Mouse (Mus musculus): Measurements from ENCODE around the gene Gm7980. TPM values are rescaled to one million over a fixed set of nuclear protein-coding genes. Genes with fewer than 3 reads are reported as not detected.

Gene Gm7980
- not detected for polyA plus RNA-seq (2015; fragmentation: Illumina TruSeq; extraction: RNeasy Lipid Tissue Mini Kit (QIAGEN cat#74804); ENCODE audit: insufficient read depth, low read depth, low replicate concordance)

DNA sequence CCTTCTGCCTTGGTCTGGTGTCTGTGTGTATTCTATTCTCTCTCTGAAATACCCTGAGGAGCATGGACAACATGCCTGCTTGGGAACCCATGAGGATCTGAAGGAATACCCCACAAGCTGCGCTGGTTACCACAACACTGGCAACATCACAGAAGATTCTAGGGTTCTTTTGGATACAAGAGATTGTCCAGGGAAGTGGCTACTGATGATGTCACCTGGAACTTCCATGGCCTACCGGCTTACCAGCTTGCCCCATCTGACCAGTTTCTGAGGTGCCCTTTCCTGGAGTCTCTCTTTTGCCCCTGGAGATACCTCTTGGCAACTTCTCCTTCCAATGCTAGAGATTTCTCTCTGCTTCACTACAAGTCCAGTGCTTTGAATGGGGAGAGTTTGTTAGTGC is at the start of gene Gm7980:
Gene Gm7980 (minus strand): TSS at position 101 of the 400 bp plus-strand sequence.

DNA sequence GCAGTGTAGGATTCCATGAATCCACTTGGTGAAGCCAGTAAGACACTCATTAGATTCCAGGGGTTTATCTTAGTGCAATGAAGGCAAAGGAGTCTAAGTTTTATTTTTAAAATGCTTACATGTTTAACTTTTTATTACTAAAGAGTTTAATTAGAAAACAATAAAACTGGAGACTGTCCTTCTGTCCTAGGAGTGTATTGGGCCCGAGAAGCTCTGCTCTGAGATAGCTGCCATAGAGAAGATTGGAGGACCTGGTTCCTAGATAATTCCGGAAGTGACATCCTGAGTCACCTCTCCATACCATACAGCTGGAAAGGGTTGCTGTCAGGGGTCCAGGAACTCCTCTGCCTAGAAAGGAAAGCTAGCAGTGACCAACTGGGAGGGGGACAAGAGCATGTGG is 36.6 kb upstream of the Gm7980 start, which contains the start of gene 1700024B05Rik:
Gene 1700024B05Rik (plus strand): TSS at position 301 of the 400 bp plus-strand sequence.

DNA sequence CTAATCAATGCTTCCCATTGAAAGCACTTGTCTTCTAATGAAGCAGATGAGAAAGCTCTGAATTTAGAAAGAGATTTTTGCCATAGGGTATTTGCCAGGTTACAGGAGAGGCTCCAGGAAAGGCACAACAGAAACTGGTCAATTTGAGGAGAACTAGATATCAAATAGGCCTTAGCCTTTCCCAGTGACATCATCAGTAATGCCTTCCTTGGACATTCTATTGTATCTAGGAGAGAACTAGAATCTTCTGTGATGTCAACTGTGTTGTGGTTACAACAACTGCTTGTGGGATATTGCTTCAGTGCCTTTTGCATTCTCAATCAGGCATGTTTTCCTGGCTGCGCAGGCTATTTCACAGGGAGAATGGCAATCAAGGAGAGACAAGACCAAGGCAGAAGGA is 17.6 kb upstream of the Gm7980 start, which contains the start of gene 1700049E17Rik1:
Gene 1700049E17Rik1 (plus strand): TSS at position 301 of the 400 bp plus-strand sequence.

Other genes starting within 250 kb of the Gm7980 start
- gene Gm8068, start 205.4 kb downstream of the Gm7980 start, polyA plus RNA-seq (2015; fragmentation: Illumina TruSeq; extraction: RNeasy Lipid Tissue Mini Kit (QIAGEN cat#74804); ENCODE audit: insufficient read depth, low read depth, low replicate concordance): not detected
- not detected for gene Gm7929, start 156.7 kb downstream of the Gm7980 start, polyA plus RNA-seq (2015; fragmentation: Illumina TruSeq; extraction: RNeasy Lipid Tissue Mini Kit (QIAGEN cat#74804); ENCODE audit: insufficient read depth, low read depth, low replicate concordance)
- gene Gm47189, start 134.8 kb downstream of the Gm7980 start, polyA plus RNA-seq (2015; fragmentation: Illumina TruSeq; extraction: RNeasy Lipid Tissue Mini Kit (QIAGEN cat#74804); ENCODE audit: insufficient read depth, low read depth, low replicate concordance): not detected
- gene 1700049E17Rik1, start 17.7 kb upstream of the Gm7980 start, polyA plus RNA-seq (2015; fragmentation: Illumina TruSeq; extraction: RNeasy Lipid Tissue Mini Kit (QIAGEN cat#74804); ENCODE audit: insufficient read depth, low read depth, low replicate concordance): not detected
- gene 1700024B05Rik, start 36.7 kb upstream of the Gm7980 start, polyA plus RNA-seq (2015; fragmentation: Illumina TruSeq; extraction: RNeasy Lipid Tissue Mini Kit (QIAGEN cat#74804); ENCODE audit: insufficient read depth, low read depth, low replicate concordance): not detected
- gene Gm6401, start 60.6 kb upstream of the Gm7980 start, polyA plus RNA-seq (2015; fragmentation: Illumina TruSeq; extraction: RNeasy Lipid Tissue Mini Kit (QIAGEN cat#74804); ENCODE audit: insufficient read depth, low read depth, low replicate concordance): not detected
- not detected for gene Gm3543, start 76.0 kb upstream of the Gm7980 start, polyA plus RNA-seq (2015; fragmentation: Illumina TruSeq; extraction: RNeasy Lipid Tissue Mini Kit (QIAGEN cat#74804); ENCODE audit: insufficient read depth, low read depth, low replicate concordance)
- gene Gm7951, start 210.1 kb upstream of the Gm7980 start, polyA plus RNA-seq (2015; fragmentation: Illumina TruSeq; extraction: RNeasy Lipid Tissue Mini Kit (QIAGEN cat#74804); ENCODE audit: insufficient read depth, low read depth, low replicate concordance): not detected

All from pancreas, adult 10 weeks (tissue).